Mouse (Mus musculus) forebrain, embryonic 14.5 days (tissue): ENCODE data around the gene Rcsd1. TPM values are rescaled to one million over a fixed set of nuclear protein-coding genes. Genes with fewer than 3 reads are reported as not detected.
A peak's percentile ranks its signal among the peaks of the same experiment; 100 is the strongest.

Experiments used
- ATAC-seq: fragments of 200-750 bp; cut with Nextera tagmentation; 2 replicates; pipeline ENCODE4 v1.8.0; 2017; ENCODE audit warnings: mild to moderate bottlenecking, moderate library complexity
- DNase-seq: peaks from one replicate; pipeline ENCODE4 v3.0.0-alpha.2; 2015; ENCODE audit warnings: low spot score
- H3K27ac ChIP-seq: fragments of 300-500 bp; sonication (generic); 2 replicates; pipeline ENCODE4 v1.5.1; 2014; ENCODE audit warnings: low read depth, mild to moderate bottlenecking, control low read depth, low read length, moderate library complexity
- H3K27me3 ChIP-seq: fragments of 300-500 bp; sonication (generic); replicated peaks from 2 replicates; pipeline ENCODE4 v1.6.1; 2014; ENCODE audit warnings: low read length, control low read depth, mixed read lengths; ENCODE audit not compliant: control insufficient read depth, insufficient read depth
- H3K36me3 ChIP-seq: fragments of 300-500 bp; sonication (generic); 2 replicates; pipeline ENCODE4 v1.6.1; 2014; ENCODE audit warnings: low read length, control low read depth; ENCODE audit not compliant: control insufficient read depth, insufficient read depth
- H3K4me1 ChIP-seq: fragments of 300-500 bp; sonication (generic); 2 replicates; pipeline ENCODE4 v1.6.1; 2014; ENCODE audit warnings: antibody characterized with exemption, low read length, control low read depth; ENCODE audit not compliant: control insufficient read depth, insufficient read depth
- H3K4me2 ChIP-seq: fragments of 300-500 bp; sonication (generic); 2 replicates; pipeline ENCODE4 v1.6.1; 2014; ENCODE audit warnings: mild to moderate bottlenecking, control low read depth, low read length
- H3K4me3 ChIP-seq: fragments of 300-500 bp; sonication (generic); 2 replicates; pipeline ENCODE4 v1.5.1; 2014; ENCODE audit warnings: low read depth, low read length, control low read depth
- H3K9ac ChIP-seq: fragments of 300-500 bp; sonication (generic); 2 replicates; pipeline ENCODE4 v1.6.1; 2014; ENCODE audit warnings: mild to moderate bottlenecking, low read length, control low read depth, moderate library complexity
- H3K9me3 ChIP-seq: fragments of 300-500 bp; sonication (generic); replicated peaks from 2 replicates; pipeline ENCODE4 v1.6.1; 2016; ENCODE audit warnings: low read length, control low read depth, mixed read lengths; ENCODE audit not compliant: control insufficient read depth
- WGBS: fragments of 180-500 bp; shearing (Covaris S2); extraction: QIAGEN DNeasy Blood & Tissue Kit; methylation state at CpG from one replicate; pipeline ENCODE4 v1.1.7; 2014; 5-methylcytosine and 5-hydroxymethylcytosine counted together
- polyA plus RNA-seq: library from polyadenylated mRNA; unstranded; fragments of >200 nt; fragmentation: Nextera tagmentation; extraction: Ambion mirVana; gene quantifications from 2 replicates; pipeline ENCODE4 v1.2.1, GENCODE M21; 2014

The Rcsd1 gene
- polyA plus RNA-seq = 3.3 and 4.4 TPM in 2 replicates

- H3K4me3 ChIP-seq = no peak within 1 kb of the TSS
- H3K9me3 ChIP-seq = no peaks in the 10 kb centered on the region
- H3K27me3 ChIP-seq = peaks cover 3% of the 10 kb centered on the region; the same call in 1 of the 2 replicates
- H3K9ac ChIP-seq = no peak within 1 kb of the TSS
- WGBS = 57% methylated on average over 5 of the region's 5 CpGs
- peak within 1 kb of the TSS; percentile 98 for H3K4me2 ChIP-seq
- H3K4me1 ChIP-seq = peaks cover 3% of the 10 kb centered on the region; the same call in 1 of the 2 replicates
- DNase-seq (no peak), ATAC-seq (no peak)
- no peaks in the 10 kb centered on the region for H3K36me3 ChIP-seq
- no peak within 1 kb of the TSS for H3K27ac ChIP-seq
Measured at GRCm38 (mm10) chr1:165709629-165710256, at the start of gene Rcsd1. Gene Rcsd1 (minus strand): TSS chr1:165709757.

GRCm38 (mm10) chr1:165755194-165755593 is 45.6 kb upstream of the Rcsd1 start:
- H3K27ac ChIP-seq = no peak overlapping the region
- no peak overlapping the region for H3K4me3 ChIP-seq
- 70% methylated on average over 4 of the region's 4 CpGs for WGBS
- H3K4me2 ChIP-seq = no peak overlapping the region
- H3K9me3 ChIP-seq = no peaks in the 10 kb centered on the region
- ATAC-seq (no peak), DNase-seq (no peak)
- H3K27me3 ChIP-seq = no peaks in the 10 kb centered on the region
- H3K9ac ChIP-seq = no peak overlapping the region
- no peaks in the 10 kb centered on the region for H3K4me1 ChIP-seq
- no peaks in the 10 kb centered on the region for H3K36me3 ChIP-seq

- DNase-seq (no peak), ATAC-seq (no peak)
- H3K36me3 ChIP-seq = no peaks in the 10 kb centered on the region
- H3K9ac ChIP-seq = no peak overlapping the region
- no peak overlapping the region for H3K4me2 ChIP-seq
- H3K9me3 ChIP-seq = no peaks in the 10 kb centered on the region
- H3K4me3 ChIP-seq = no peak overlapping the region
- no peaks in the 10 kb centered on the region for H3K27me3 ChIP-seq
- no peaks in the 10 kb centered on the region for H3K4me1 ChIP-seq
- H3K27ac ChIP-seq = no peak overlapping the region
- WGBS = 92% methylated on average over 6 of the region's 6 CpGs
Measured at GRCm38 (mm10) chr1:165754205-165754604, 44.6 kb upstream of the Rcsd1 start.

- Histone ChIP-seq H3K4me2 (no peak overlapping the region), H3K27ac (no peak overlapping the region), H3K9ac (no peak overlapping the region), H3K27me3 (no peaks in the 10 kb centered on the region), H3K36me3 (no peaks in the 10 kb centered on the region), H3K4me3 (no peak overlapping the region), H3K4me1 (no peaks in the 10 kb centered on the region), H3K9me3 (no peaks in the 10 kb centered on the region)
- WGBS = 86% methylated on average over 5 of the region's 5 CpGs
- no peak for DNase-seq
- no peak for ATAC-seq
Measured at GRCm38 (mm10) chr1:165751838-165752237, 42.3 kb upstream of the Rcsd1 start.

GRCm38 (mm10) chr1:165751142-165751541 is 41.6 kb upstream of the Rcsd1 start:
- Histone ChIP-seq H3K9ac (no peak overlapping the region), H3K4me1 (no peaks in the 10 kb centered on the region), H3K27ac (no peak overlapping the region), H3K4me2 (no peak overlapping the region), H3K4me3 (no peak overlapping the region), H3K9me3 (no peaks in the 10 kb centered on the region), H3K36me3 (no peaks in the 10 kb centered on the region), H3K27me3 (no peaks in the 10 kb centered on the region)
- ATAC-seq (no peak), DNase-seq (no peak)

- H3K27me3 ChIP-seq = no peaks in the 10 kb centered on the region
- DNase-seq = no peak
- 67% methylated on average over 11 of the region's 11 CpGs for WGBS
Measured at GRCm38 (mm10) chr1:165748053-165748452, 38.5 kb upstream of the Rcsd1 start.

GRCm38 (mm10) chr1:165741989-165742388 is 32.4 kb upstream of the Rcsd1 start:
- Histone ChIP-seq H3K36me3 (no peaks in the 10 kb centered on the region), H3K4me1 (no peaks in the 10 kb centered on the region), H3K9ac (no peak overlapping the region), H3K27me3 (no peaks in the 10 kb centered on the region), H3K9me3 (no peaks in the 10 kb centered on the region), H3K4me3 (no peak overlapping the region), H3K27ac (no peak overlapping the region), H3K4me2 (no peak overlapping the region)
- no peak for ATAC-seq
- 81% methylated on average over 8 of the region's 8 CpGs for WGBS
- DNase-seq = no peak

More at GRCm38 (mm10) chr1:165748053-165748452, 38.5 kb upstream of the Rcsd1 start:
- no peaks in the 10 kb centered on the region for H3K9me3 ChIP-seq
- no peak overlapping the region for H3K27ac ChIP-seq
- ATAC-seq = no peak
- no peaks in the 10 kb centered on the region for H3K4me1 ChIP-seq
- no peaks in the 10 kb centered on the region for H3K36me3 ChIP-seq
- H3K9ac ChIP-seq = no peak overlapping the region
- H3K4me2 ChIP-seq = no peak overlapping the region
- no peak overlapping the region for H3K4me3 ChIP-seq

GRCm38 (mm10) chr1:165738985-165739384 is 29.4 kb upstream of the Rcsd1 start:
- 84% methylated on average over 1 of the region's 1 CpGs for WGBS
- no peak overlapping the region for H3K4me3 ChIP-seq

GRCm38 (mm10) chr1:165737867-165738266 is 28.3 kb upstream of the Rcsd1 start:
- Histone ChIP-seq H3K4me1 (no peaks in the 10 kb centered on the region), H3K4me3 (no peak overlapping the region), H3K27ac (no peak overlapping the region), H3K4me2 (no peak overlapping the region), H3K9ac (no peak overlapping the region), H3K9me3 (no peaks in the 10 kb centered on the region), H3K27me3 (no peaks in the 10 kb centered on the region), H3K36me3 (no peaks in the 10 kb centered on the region)
- 30% methylated on average over 3 of the region's 3 CpGs for WGBS
- no peak for ATAC-seq
- DNase-seq = no peak

More at GRCm38 (mm10) chr1:165738985-165739384, 29.4 kb upstream of the Rcsd1 start:
- DNase-seq (no peak), ATAC-seq (no peak)
- Histone ChIP-seq H3K27ac (no peak overlapping the region), H3K9me3 (no peaks in the 10 kb centered on the region), H3K9ac (no peak overlapping the region), H3K4me1 (no peaks in the 10 kb centered on the region), H3K4me2 (no peak overlapping the region), H3K36me3 (no peaks in the 10 kb centered on the region), H3K27me3 (no peaks in the 10 kb centered on the region)
